Mouse (Mus musculus) small intestine, adult 2 months (tissue): ENCODE results near the gene Atf7ip. TPM values are rescaled to one million over a fixed set of nuclear protein-coding genes. Genes with fewer than 3 reads are reported as not detected.

Experiments
- H3K27ac ChIP-seq: fragments of 200-500 bp; 2 replicates; pipeline ENCODE4 v1.5.1; 2012; ENCODE audit warnings: low read depth, low read length, control low read depth, inconsistent platforms; ENCODE audit not compliant: insufficient read depth
- H3K27me3 ChIP-seq: fragments of 200-500 bp; 2 replicates; pipeline ENCODE4 v1.6.1; 2012; ENCODE audit warnings: mild to moderate bottlenecking, moderate library complexity, low read length, inconsistent platforms; ENCODE audit not compliant: control insufficient read depth, insufficient read depth
- H3K36me3 ChIP-seq: fragments of 200-500 bp; 2 replicates; pipeline ENCODE4 v1.6.1; 2012; ENCODE audit warnings: mild to moderate bottlenecking, low read length, control low read depth, inconsistent platforms; ENCODE audit not compliant: control insufficient read depth, insufficient read depth
- H3K4me1 ChIP-seq: fragments of 200-500 bp; 2 replicates; pipeline ENCODE4 v1.6.1; 2012; ENCODE audit warnings: low read length, inconsistent platforms, mixed read lengths; ENCODE audit not compliant: control insufficient read depth, insufficient read depth, insufficient read length
- H3K4me3 ChIP-seq: fragments of 200-500 bp; 2 replicates; pipeline ENCODE4 v1.5.1; 2012; ENCODE audit warnings: low read depth, mild to moderate bottlenecking, control low read depth, inconsistent platforms, low read length, moderate library complexity
- CTCF ChIP-seq: fragments of 200-500 bp; IDR thresholded peaks from 2 replicates; pipeline ENCODE4 v1.5.1; 2012; ENCODE audit warnings: low read depth, mild to moderate bottlenecking, control low read depth, inconsistent platforms, low read length, moderate library complexity, mixed read lengths; ENCODE audit not compliant: insufficient replicate concordance, insufficient read length; ENCODE audit errors: extremely low read depth
- POLR2A ChIP-seq: fragments of 200-500 bp; IDR thresholded peaks from 2 replicates; pipeline ENCODE4 v1.6.1; 2012; ENCODE audit warnings: low read depth, mild to moderate bottlenecking, control low read depth, inconsistent platforms, low read length, moderate library complexity
- WGBS: fragments of 180-500 bp; shearing (Covaris S2); methylation state at CpG from one replicate; pipeline ENCODE4 v1.1.7; 2018; 5-methylcytosine and 5-hydroxymethylcytosine counted together
- polyA plus RNA-seq: library from polyadenylated mRNA; depleted of rRNA; stranded (reverse); fragments of >200 nt; gene quantifications from 2 replicates; pipeline ENCODE4 v1.2.3, GENCODE M21; 2012

Gene Atf7ip
- polyA plus RNA-seq, 1 experiment = 19.0 TPM

DNA sequence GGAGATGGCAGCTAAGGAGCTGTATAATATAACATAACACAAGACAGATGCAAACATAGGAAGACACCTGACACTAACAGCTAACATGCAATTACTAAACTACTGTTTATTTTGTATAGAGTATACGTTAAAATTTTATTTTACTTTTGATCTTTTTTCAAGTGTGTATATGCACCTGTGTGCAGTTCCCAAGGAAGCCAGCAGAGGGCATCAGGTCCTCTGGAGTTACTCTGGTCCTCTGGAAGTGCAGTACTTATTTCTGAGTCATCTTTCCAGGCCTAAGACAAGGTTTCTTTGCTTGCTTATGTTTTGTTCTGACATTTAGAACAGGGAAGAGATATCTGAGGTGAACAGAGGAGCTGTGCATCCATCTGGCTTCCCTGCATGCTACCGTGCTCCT is 138.2 kb downstream of the Atf7ip start:
- peak; percentile 49; the same call in 1 of the 2 replicates for TF ChIP-seq CTCF
- no peak for TF ChIP-seq POLR2A
- Histone ChIP-seq H3K27ac (no peak overlapping the region), H3K4me1 (peaks cover 14% of the 10 kb centered on the region; the same call in 1 of the 2 replicates), H3K27me3 (no peaks in the 10 kb centered on the region), H3K36me3 (peaks cover 8% of the 10 kb centered on the region), H3K4me3 (no peak overlapping the region)
- 98% methylated on average over 2 of the region's 2 CpGs for WGBS

DNA sequence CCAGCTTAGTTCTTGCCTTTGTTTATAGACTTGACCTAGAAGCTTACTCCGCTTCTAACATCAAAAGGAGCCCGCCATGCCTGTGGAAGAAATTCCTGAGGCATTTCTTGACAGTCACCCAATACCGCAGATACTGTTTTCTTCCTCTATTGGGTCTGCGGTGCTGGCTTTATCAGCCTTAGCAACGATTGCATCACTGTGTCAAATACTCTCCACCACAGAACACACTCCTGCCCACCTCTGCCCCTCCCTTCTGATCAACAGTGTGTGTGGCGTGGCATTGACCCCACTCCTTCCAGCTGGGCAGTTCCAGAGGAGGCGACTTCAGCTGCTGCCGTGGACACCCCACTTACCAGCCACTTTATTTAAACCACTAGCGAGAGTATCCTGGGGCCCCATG is 139.8 kb downstream of the Atf7ip start:
- Histone ChIP-seq H3K27me3 (no peaks in the 10 kb centered on the region), H3K27ac (no peak overlapping the region), H3K4me1 (peaks cover 20% of the 10 kb centered on the region; the same call in 1 of the 2 replicates), H3K4me3 (no peak overlapping the region), H3K36me3 (peaks cover 4% of the 10 kb centered on the region)
- WGBS = 52% methylated on average over 9 of the region's 9 CpGs
- TF ChIP-seq CTCF (no peak), POLR2A (no peak)

DNA sequence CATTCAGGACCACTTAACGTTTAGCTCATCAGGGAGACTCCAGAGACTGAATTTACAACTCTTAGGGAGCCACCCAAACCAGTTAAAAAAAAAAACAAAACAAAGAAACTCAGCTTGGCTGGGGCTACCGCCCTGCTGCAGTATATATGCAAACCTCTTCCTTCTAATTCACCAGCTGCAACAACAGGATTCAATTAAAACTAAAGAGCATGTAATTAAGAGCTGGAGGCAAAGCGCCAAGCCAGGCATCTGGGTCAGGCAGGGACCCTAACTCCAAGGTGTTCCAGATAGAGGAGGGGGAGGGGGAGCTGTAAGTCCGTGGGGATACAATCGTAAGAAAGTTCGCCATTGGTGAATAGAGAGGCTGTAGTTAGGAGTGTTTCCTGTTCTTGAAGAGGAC is 140.2 kb downstream of the Atf7ip start:
- 53% methylated on average over 6 of the region's 6 CpGs for WGBS
- TF ChIP-seq POLR2A = no peak
- no peak for TF ChIP-seq CTCF
- peaks cover 20% of the 10 kb centered on the region; the same call in 1 of the 2 replicates for H3K4me1 ChIP-seq
- no peaks in the 10 kb centered on the region for H3K27me3 ChIP-seq
- no peak overlapping the region for H3K4me3 ChIP-seq
- H3K36me3 ChIP-seq = peaks cover 4% of the 10 kb centered on the region
- no peak overlapping the region for H3K27ac ChIP-seq

DNA sequence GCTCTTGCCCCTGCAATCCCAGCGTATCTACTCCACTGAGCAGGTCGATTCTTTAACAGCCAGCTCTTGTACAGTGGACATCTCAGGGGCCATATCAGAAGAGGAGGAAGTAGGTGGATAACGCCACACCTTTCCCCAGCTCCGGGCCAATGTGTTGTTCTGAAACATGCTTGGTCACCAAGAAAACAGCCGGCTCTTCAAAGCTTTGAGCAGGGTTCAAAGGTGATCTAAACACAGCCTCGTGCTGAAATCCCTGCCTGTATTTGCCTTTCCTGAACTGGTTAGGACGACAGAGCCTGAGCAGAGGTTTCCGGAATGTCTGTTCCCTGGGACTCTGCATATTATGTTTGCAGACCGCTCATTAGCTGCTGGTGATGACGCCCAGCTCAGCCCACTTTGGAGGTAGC is 141.5 kb downstream of the Atf7ip start:
- Histone ChIP-seq H3K36me3 (peaks cover 4% of the 10 kb centered on the region), H3K27me3 (no peaks in the 10 kb centered on the region), H3K4me3 (no peak overlapping the region), H3K4me1 (peaks cover 20% of the 10 kb centered on the region; the same call in 1 of the 2 replicates), H3K27ac (peak overlapping the region; percentile 50)
- WGBS = 24% methylated on average over 10 of the region's 10 CpGs
- TF ChIP-seq CTCF (no peak), POLR2A (no peak)

DNA sequence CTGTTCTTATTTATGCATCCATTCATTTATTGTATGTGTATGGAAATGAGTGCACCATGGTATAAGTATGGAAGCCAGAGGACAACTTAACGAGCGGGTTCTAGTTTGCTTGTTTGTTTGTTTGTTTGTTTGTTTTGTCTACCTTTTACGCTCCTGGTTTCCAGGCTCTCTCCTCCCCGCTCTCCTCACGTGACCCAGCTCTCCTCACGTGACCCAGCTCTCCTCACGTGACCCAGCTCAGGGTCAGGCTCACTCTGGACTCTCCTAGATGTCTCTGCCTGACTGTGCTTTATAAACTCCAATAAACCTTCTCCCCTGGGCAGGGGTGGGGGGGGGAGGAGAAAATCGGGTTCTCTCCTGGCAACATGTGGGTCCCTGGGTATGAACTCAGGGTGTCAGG is 144.7 kb downstream of the Atf7ip start:
- no peak overlapping the region for H3K4me3 ChIP-seq
- H3K27ac ChIP-seq = no peak overlapping the region
- H3K4me1 ChIP-seq = peaks cover 27% of the 10 kb centered on the region; the same call in 1 of the 2 replicates
- H3K36me3 ChIP-seq = peaks cover 3% of the 10 kb centered on the region
- 91% methylated on average over 8 of the region's 8 CpGs for WGBS
- TF ChIP-seq CTCF (no peak), POLR2A (no peak)
- H3K27me3 ChIP-seq = no peaks in the 10 kb centered on the region

DNA sequence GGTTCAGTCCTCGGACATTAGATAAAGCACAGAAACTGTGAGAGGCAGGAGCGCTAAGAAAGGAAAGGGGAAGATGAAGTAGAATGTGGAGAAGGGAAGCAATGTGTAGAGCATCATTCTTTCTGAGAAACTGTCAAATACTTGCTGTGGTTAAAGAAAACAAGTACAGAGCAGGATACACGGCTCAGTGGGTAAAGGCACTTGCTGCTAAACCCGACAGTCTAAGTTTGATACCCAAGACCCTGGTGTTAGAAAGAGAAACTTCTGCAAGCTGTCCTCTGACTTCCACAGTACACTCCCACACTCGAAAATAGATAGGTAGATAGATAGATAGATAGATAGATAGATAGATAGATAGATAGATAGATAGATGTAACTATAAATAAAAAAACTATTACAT is 147.4 kb downstream of the Atf7ip start:
- Histone ChIP-seq H3K27me3 (no peaks in the 10 kb centered on the region), H3K27ac (0 out of 2 replicates have a peak overlapping the region, but pooled peaks have one; percentile 4), H3K4me1 (peaks cover 16% of the 10 kb centered on the region; the same call in 1 of the 2 replicates), H3K36me3 (peaks cover 3% of the 10 kb centered on the region), H3K4me3 (no peak overlapping the region)
- 45% methylated on average over 5 of the region's 5 CpGs for WGBS
- TF ChIP-seq POLR2A (no peak), CTCF (no peak)

DNA sequence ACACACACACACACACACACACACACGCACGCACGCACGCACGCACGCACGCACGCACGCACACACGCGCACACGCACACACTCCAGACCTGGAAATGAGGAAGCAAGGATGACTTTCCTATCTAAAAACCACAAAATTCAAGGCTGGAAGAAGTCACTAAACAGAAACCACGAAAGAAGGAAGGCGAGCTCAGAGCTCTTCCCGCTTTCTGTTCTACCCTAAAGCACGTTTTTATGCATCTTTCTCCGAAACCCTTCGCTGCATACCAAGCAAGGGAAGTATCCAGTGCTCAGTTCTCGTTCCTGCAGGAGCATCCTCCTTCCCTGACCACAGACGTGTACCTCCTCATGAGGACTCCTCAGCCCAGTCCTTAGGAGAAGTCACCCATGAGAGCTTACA is 148.5 kb downstream of the Atf7ip start:
- no peaks in the 10 kb centered on the region for H3K27me3 ChIP-seq
- H3K4me3 ChIP-seq = no peak overlapping the region
- 95% methylated on average over 20 of the region's 20 CpGs for WGBS
- TF ChIP-seq CTCF = no peak
- TF ChIP-seq POLR2A = no peak
- peaks cover 10% of the 10 kb centered on the region; the same call in 1 of the 2 replicates for H3K4me1 ChIP-seq
- H3K27ac ChIP-seq = no peak overlapping the region
- H3K36me3 ChIP-seq = peaks cover 3% of the 10 kb centered on the region

DNA sequence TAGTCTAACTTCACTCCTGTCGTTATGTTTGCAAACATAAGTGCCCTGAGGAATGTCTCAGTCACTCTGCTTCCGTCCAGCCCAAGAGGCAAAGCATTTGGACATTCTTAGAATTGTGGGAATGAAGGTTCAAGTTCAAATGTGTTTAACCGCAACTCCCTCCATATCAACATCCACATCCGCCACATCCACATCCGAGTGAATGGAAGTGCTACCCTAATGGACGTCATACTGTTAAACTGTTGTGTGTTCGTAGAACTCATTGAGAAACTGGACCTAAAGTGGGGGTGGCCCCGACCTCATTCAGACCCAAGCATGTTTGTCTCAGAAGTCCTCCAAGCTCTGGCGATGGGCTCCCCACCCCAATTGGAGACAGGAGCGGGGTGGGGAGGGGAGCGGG is 149.8 kb downstream of the Atf7ip start:
- WGBS = 69% methylated on average over 11 of the region's 11 CpGs

More for the DNA sequence above, 149.8 kb downstream of the Atf7ip start:
- peaks cover 15% of the 10 kb centered on the region; the same call in 1 of the 2 replicates for H3K4me1 ChIP-seq
- no peak overlapping the region for H3K4me3 ChIP-seq
- H3K36me3 ChIP-seq = peaks cover under 1% of the 10 kb centered on the region; the same call in 1 of the 2 replicates
- no peak overlapping the region for H3K27ac ChIP-seq
- TF ChIP-seq POLR2A (no peak), CTCF (no peak)
- no peaks in the 10 kb centered on the region for H3K27me3 ChIP-seq
